Mouse (Mus musculus): ENCODE results near the gene Itgb6. TPM values are rescaled to one million over a fixed set of nuclear protein-coding genes. Genes with fewer than 3 reads are reported as not detected.
A peak's percentile ranks its signal among the peaks of the same experiment; 100 is the strongest.

Gene Itgb6
- total and polyA plus RNA-seq, 2 experiments from 2014 or later = 0.43 TPM; not detected in 1

DNA sequence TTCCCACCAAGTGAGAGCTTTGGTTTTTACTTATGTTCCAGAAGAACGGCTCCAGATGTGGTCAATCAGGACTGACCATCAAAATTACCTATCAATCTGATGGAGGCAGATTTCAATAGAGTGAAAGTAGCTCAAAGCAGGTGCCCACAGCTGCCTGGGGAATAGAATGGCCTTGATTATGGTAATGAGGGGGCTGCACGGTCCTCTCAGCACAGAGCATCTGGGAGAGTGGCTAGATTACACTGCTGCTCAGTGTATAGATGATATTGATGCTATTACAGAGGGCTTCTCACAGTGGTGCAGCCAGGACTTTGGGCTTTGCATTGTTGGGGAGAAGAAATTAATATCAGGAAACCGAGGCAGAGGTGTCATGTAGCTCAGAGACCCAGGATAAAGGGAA is 110.8 kb downstream of the Itgb6 start:
- no peaks in the 10 kb centered on the region for H3K9me3 ChIP-seq (ENCODE audit: low read length)
- DNase-seq = no peak
- H3K27ac ChIP-seq (ENCODE audit: low read depth, low read length) = no peak overlapping the region
- no peak for TF ChIP-seq CTCF (IDR thresholded peaks at IDR 0.05; ENCODE audit: low read depth)
- H3K9ac ChIP-seq = no peak overlapping the region
- ATAC-seq = peak; percentile 47; the same call in 1 of the 2 replicates
- H3K4me2 ChIP-seq (ENCODE audit: low read depth) = no peak overlapping the region
- H3K27me3 ChIP-seq (ENCODE audit: insufficient read depth, low read length) = no peaks in the 10 kb centered on the region
- no peak overlapping the region for H3K4me3 ChIP-seq (ENCODE audit: low read depth, low read length)
- H3K36me3 ChIP-seq (ENCODE audit: insufficient read depth) = no peaks in the 10 kb centered on the region
- 24% methylated on average over 3 of the region's 3 CpGs for WGBS
- no peaks in the 10 kb centered on the region for H3K4me1 ChIP-seq (ENCODE audit: insufficient read depth)

DNA sequence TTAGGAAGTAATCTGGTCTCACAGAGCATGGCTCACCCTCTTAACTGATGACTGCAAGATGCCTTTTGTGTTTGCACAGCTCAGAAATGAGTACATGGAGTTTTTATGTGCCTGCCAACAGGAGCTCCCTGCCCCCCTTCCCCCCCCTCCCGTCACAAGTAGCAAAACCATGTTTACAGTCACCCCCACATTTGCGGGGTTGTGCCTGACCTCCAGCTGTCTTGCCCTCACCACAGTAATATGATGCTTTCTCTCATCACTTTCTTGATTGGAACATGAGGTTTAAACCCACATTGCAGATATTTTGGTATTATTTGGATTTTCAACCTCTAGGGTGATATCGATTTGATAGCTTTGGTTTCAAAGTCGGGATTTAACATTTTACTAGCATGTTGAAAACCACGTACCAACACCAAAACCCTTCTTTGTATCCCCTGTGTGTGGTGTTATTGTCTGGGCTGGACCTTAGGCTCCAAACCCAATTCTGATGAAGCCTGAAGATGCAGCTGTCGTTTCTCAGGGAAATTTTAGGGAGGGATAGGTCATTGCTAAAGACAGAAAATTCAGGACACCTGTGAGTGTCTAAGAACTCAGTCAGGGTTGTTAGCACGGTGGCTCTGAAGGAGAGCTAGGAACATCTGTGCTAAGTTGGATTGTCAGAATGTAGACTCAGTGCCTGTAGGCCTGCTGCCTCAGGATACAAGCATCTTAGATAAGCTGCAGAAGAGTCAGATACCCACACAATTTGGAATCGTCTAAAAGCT is 112.8 kb downstream of the Itgb6 start:
- no peak for TF ChIP-seq CTCF (IDR thresholded peaks at IDR 0.05; ENCODE audit: low read depth)
- no peaks in the 10 kb centered on the region for H3K9me3 ChIP-seq (ENCODE audit: low read length)
- no peak overlapping the region for H3K4me2 ChIP-seq (ENCODE audit: low read depth)
- H3K4me3 ChIP-seq (ENCODE audit: low read depth, low read length) = no peak overlapping the region
- no peaks in the 10 kb centered on the region for H3K36me3 ChIP-seq (ENCODE audit: insufficient read depth)
- 80% methylated on average over 8 of the region's 8 CpGs for WGBS
- no peak overlapping the region for H3K27ac ChIP-seq (ENCODE audit: low read depth, low read length)
- no peak for DNase-seq
- no peaks in the 10 kb centered on the region for H3K4me1 ChIP-seq (ENCODE audit: insufficient read depth)
- no peak overlapping the region for H3K9ac ChIP-seq
- no peak for ATAC-seq
- H3K27me3 ChIP-seq (ENCODE audit: insufficient read depth, low read length) = no peaks in the 10 kb centered on the region

- no peaks in the 10 kb centered on the region for H3K9me3 ChIP-seq (ENCODE audit: low read length)
- no peaks in the 10 kb centered on the region for H3K27me3 ChIP-seq (ENCODE audit: insufficient read depth, low read length)
- H3K36me3 ChIP-seq (ENCODE audit: insufficient read depth) = no peaks in the 10 kb centered on the region
- no peaks in the 10 kb centered on the region for H3K4me1 ChIP-seq (ENCODE audit: insufficient read depth)
- H3K27ac ChIP-seq (ENCODE audit: low read depth, low read length) = no peak overlapping the region
- no peak for ATAC-seq
- no peak overlapping the region for H3K4me3 ChIP-seq (ENCODE audit: low read depth, low read length)
- 78% methylated on average over 4 of the region's 4 CpGs for WGBS
- peak; percentile 23; the same call in 1 of the 2 replicates for TF ChIP-seq CTCF (IDR thresholded peaks at IDR 0.05; ENCODE audit: low read depth)
- no peak for DNase-seq
- H3K4me2 ChIP-seq (ENCODE audit: low read depth) = no peak overlapping the region
- no peak overlapping the region for H3K9ac ChIP-seq
These were observed 114.5 kb downstream of the Itgb6 start for GRCm38 (mm10) chr2:60607980-60608379.

DNA sequence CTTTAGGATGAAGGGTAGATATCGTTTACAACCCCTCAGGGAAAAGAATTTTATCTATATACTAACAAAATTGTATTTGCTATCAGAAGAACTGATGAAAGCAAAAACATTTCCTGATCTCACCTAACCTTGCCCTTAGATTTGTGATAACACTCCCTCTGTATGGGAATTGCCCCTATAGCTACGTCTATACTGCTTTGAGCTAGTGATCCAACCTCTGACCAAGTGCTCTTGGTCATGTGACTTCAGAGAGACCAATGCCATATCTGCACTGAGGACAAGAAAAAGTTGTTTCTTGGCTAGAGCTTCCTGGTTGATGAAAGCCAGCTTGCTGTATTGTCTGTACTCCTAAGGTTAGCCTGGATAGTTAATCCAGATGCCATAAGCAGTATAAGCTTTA is 121.1 kb downstream of the Itgb6 start:
- no peak for ATAC-seq

DNA sequence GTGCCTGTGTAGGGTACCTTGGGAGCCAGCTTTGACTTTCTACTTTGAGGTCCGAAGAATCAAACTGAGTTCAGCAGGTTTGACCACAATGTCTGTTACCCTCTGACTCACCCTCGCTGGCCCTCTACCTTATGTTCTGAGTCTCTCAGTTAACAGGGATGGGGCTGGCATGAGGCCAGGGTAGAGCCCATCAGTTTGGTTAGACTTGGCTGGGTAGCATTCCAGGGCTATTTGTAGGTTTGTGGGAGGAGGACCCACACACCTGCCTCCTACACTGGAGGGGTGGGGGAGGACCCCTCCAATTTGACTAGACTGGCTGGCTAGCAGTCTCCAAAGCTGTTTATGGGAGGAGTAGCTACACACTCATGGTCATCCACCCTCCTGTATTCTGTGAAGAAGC is 121.6 kb downstream of the Itgb6 start:
- no peaks in the 10 kb centered on the region for H3K4me1 ChIP-seq (ENCODE audit: insufficient read depth)
- WGBS = 95% methylated on average over 2 of the region's 2 CpGs
- no peak overlapping the region for H3K9ac ChIP-seq
- TF ChIP-seq CTCF (IDR thresholded peaks at IDR 0.05; ENCODE audit: low read depth) = no peak
- H3K36me3 ChIP-seq (ENCODE audit: insufficient read depth) = no peaks in the 10 kb centered on the region
- no peaks in the 10 kb centered on the region for H3K9me3 ChIP-seq (ENCODE audit: low read length)
- H3K4me3 ChIP-seq (ENCODE audit: low read depth, low read length) = no peak overlapping the region
- H3K27me3 ChIP-seq (ENCODE audit: insufficient read depth, low read length) = no peaks in the 10 kb centered on the region
- no peak overlapping the region for H3K4me2 ChIP-seq (ENCODE audit: low read depth)
- DNase-seq = no peak
- no peak overlapping the region for H3K27ac ChIP-seq (ENCODE audit: low read depth, low read length)
- ATAC-seq = no peak

More for the DNA sequence above, 121.1 kb downstream of the Itgb6 start:
- no peaks in the 10 kb centered on the region for H3K36me3 ChIP-seq (ENCODE audit: insufficient read depth)
- H3K4me1 ChIP-seq (ENCODE audit: insufficient read depth) = no peaks in the 10 kb centered on the region
- no peaks in the 10 kb centered on the region for H3K9me3 ChIP-seq (ENCODE audit: low read length)
- H3K27ac ChIP-seq (ENCODE audit: low read depth, low read length) = no peak overlapping the region
- H3K27me3 ChIP-seq (ENCODE audit: insufficient read depth, low read length) = no peaks in the 10 kb centered on the region
- no peak overlapping the region for H3K9ac ChIP-seq
- H3K4me2 ChIP-seq (ENCODE audit: low read depth) = no peak overlapping the region
- DNase-seq = no peak
- TF ChIP-seq CTCF (IDR thresholded peaks at IDR 0.05; ENCODE audit: low read depth) = no peak
- H3K4me3 ChIP-seq (ENCODE audit: low read depth, low read length) = no peak overlapping the region
- whole genome bisulfite sequencing = 90% methylated on average over 2 of the region's 2 CpGs

DNA sequence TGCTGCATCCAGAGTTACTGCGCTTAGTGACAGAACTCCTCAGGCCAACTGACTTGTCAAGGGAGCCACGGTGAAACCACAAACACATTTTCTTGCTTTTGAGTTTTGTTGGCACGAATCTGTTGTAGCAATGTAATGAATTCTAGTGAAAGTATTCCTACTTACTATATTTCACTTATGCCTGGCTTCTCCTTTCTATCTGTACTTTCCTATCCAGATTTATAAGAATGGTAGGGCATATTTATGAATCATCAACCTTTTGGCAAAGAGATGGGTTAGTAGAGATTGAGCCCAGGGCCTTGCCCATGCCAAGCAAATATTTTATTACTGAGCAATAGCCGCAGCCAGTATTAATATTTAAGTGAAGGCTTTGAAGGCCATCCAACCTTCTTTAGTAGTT is 139.0 kb downstream of the Itgb6 start:
- Histone ChIP-seq H3K4me2 (ENCODE audit: low read depth) (no peak overlapping the region), H3K4me1 (ENCODE audit: insufficient read depth) (no peaks in the 10 kb centered on the region), H3K27me3 (ENCODE audit: insufficient read depth, low read length) (no peaks in the 10 kb centered on the region), H3K4me3 (ENCODE audit: low read depth, low read length) (no peak overlapping the region), H3K9ac (no peak overlapping the region), H3K9me3 (ENCODE audit: low read length) (no peaks in the 10 kb centered on the region), H3K36me3 (ENCODE audit: insufficient read depth) (no peaks in the 10 kb centered on the region), H3K27ac (ENCODE audit: low read depth, low read length) (no peak overlapping the region)
- TF ChIP-seq CTCF (IDR thresholded peaks at IDR 0.05; ENCODE audit: low read depth) = no peak
- 87% methylated on average over 4 of the region's 4 CpGs for WGBS
- no peak for DNase-seq
- no peak for ATAC-seq

DNA sequence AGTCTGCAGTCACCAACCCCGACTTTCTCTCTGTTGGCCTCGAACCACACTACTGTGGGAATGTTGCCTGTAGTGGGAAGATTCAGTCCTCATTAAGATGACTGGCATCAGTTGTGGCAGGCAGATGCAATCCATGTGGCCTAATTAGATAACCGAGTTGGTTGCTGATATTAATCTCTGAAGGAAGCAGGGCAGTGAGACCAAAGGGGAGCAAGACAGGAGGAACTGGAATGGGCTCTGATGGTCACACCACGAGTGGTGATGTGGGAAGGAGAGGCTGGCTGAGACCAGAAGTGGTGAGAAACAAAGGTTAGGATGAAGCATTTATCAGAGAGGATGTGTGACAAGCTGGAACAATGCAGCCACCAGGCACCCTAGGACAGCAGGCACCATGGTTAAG is 167.9 kb downstream of the Itgb6 start:
- Histone ChIP-seq H3K9me3 (ENCODE audit: low read length) (no peaks in the 10 kb centered on the region), H3K4me3 (ENCODE audit: low read depth, low read length) (no peak overlapping the region), H3K9ac (no peak overlapping the region), H3K36me3 (ENCODE audit: insufficient read depth) (no peaks in the 10 kb centered on the region), H3K4me2 (ENCODE audit: low read depth) (no peak overlapping the region), H3K4me1 (ENCODE audit: insufficient read depth) (peaks cover 7% of the 10 kb centered on the region; the same call in 1 of the 2 replicates), H3K27me3 (ENCODE audit: insufficient read depth, low read length) (no peaks in the 10 kb centered on the region), H3K27ac (ENCODE audit: low read depth, low read length) (no peak overlapping the region)
- ATAC-seq = no peak
- DNase-seq = no peak
- WGBS = 56% methylated on average over 4 of the region's 4 CpGs
- no peak for TF ChIP-seq CTCF (IDR thresholded peaks at IDR 0.05; ENCODE audit: low read depth)
